Mouse (Mus musculus) liver, postnatal 0 days (tissue): Measurements from ENCODE around the gene Cpb2. TPM values are rescaled to one million over a fixed set of nuclear protein-coding genes. Genes with fewer than 3 reads are reported as not detected.

Experiments
- ATAC-seq: fragments of 200-750 bp; cut with Nextera tagmentation; 2 replicates; pipeline ENCODE4 v1.8.0; 2017; ENCODE audit warnings: mild to moderate bottlenecking, moderate library complexity
- DNase-seq: peaks from one replicate; pipeline ENCODE4 v3.0.0-alpha.2; 2016
- H3K27ac ChIP-seq: fragments of 300-500 bp; sonication (generic); 2 replicates; pipeline ENCODE4 v1.5.1; 2014; ENCODE audit warnings: antibody characterized with exemption, moderate library complexity, mild to moderate bottlenecking, low read depth
- H3K27me3 ChIP-seq: fragments of 300-500 bp; sonication (generic); 2 replicates; pipeline ENCODE4 v1.6.1; 2014; ENCODE audit warnings: low read length, control low read depth, mixed read lengths; ENCODE audit not compliant: insufficient read depth
- H3K36me3 ChIP-seq: fragments of 300-500 bp; sonication (generic); replicated peaks from 2 replicates; pipeline ENCODE4 v1.6.1; 2014; ENCODE audit warnings: mild to moderate bottlenecking, control low read depth, low read length, moderate library complexity, mixed read lengths; ENCODE audit not compliant: insufficient read depth
- H3K4me1 ChIP-seq: fragments of 300-500 bp; sonication (generic); 2 replicates; pipeline ENCODE4 v1.6.1; 2014; ENCODE audit warnings: antibody characterized with exemption, mild to moderate bottlenecking, control low read depth; ENCODE audit not compliant: insufficient read depth
- H3K4me2 ChIP-seq: fragments of 300-500 bp; sonication (generic); 2 replicates; pipeline ENCODE4 v1.6.1; 2014; ENCODE audit warnings: low read depth, mild to moderate bottlenecking, low read length, moderate library complexity, mixed read lengths
- H3K4me3 ChIP-seq: fragments of 300-500 bp; sonication (generic); 2 replicates; pipeline ENCODE4 v1.5.1; 2014; ENCODE audit warnings: low read depth, low read length
- H3K9ac ChIP-seq: fragments of 300-500 bp; sonication (generic); replicated peaks from 2 replicates; pipeline ENCODE4 v1.6.1; 2014; ENCODE audit warnings: mild to moderate bottlenecking, moderate library complexity
- H3K9me3 ChIP-seq: fragments of 300-500 bp; sonication (generic); 2 replicates; pipeline ENCODE4 v1.6.1; 2016; ENCODE audit warnings: mild to moderate bottlenecking, control low read depth, low read length, mixed read lengths
- CTCF ChIP-seq: sonication (generic); IDR thresholded peaks from 2 replicates; pipeline ENCODE4 v1.5.1; 2016; ENCODE audit warnings: antibody characterized with exemption, low read depth
- EP300 ChIP-seq: IDR thresholded peaks from 2 replicates; pipeline ENCODE4 v1.6.1; 2016; ENCODE audit warnings: antibody characterized with exemption, low read depth, mild to moderate bottlenecking
- WGBS: fragments of 180-500 bp; shearing (Covaris S2); extraction: QIAGEN DNeasy Blood & Tissue Kit; methylation state at CpG from one replicate; pipeline ENCODE4 v1.1.7; 2014; ENCODE audit not compliant: insufficient replicate concordance; 5-methylcytosine and 5-hydroxymethylcytosine counted together
- polyA plus RNA-seq: library from polyadenylated mRNA; unstranded; fragments of >200 nt; fragmentation: Nextera tagmentation; extraction: Ambion mirVana; gene quantifications from 2 replicates; pipeline ENCODE4 v1.2.1, GENCODE M21; 2015

Gene Cpb2
- polyA plus RNA-seq, 1 experiment from 2014 or later = 400 TPM

GRCm38 (mm10) chr14:75269531-75269930 lies 27.4 kb downstream of the Cpb2 start:
- ATAC-seq (no peak), DNase-seq (no peak)
- WGBS = 71% methylated on average over 5 of the region's 5 CpGs
- Histone ChIP-seq H3K4me2 (no peak overlapping the region), H3K9ac (no peak overlapping the region), H3K36me3 (peaks cover 13% of the 10 kb centered on the region; the same call in 1 of the 2 replicates), H3K9me3 (no peaks in the 10 kb centered on the region), H3K4me1 (no peaks in the 10 kb centered on the region), H3K27me3 (no peaks in the 10 kb centered on the region), H3K27ac (no peak overlapping the region), H3K4me3 (no peak overlapping the region)
- TF ChIP-seq CTCF (no peak), EP300 (no peak)

DNA sequence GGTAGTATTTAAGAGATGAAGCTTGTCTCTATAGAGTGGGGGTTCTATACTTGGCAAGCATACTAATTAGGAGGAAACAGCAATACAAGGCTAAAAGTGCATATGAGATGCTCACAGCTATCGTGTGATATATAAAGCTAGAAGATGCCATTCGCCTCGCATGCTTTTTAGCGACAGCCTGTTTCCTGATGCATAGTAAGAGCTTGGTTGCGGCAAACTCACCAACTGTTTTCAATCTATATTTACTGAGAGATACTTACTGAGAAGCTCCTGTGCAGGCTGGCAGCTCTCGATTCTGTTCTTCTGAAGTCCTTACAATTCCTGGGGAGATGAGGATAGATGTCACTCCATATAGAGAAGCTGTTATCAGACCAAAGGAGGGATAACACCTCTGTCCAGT lies 37.6 kb downstream of the Cpb2 start:
- no peaks in the 10 kb centered on the region for H3K9me3 ChIP-seq
- no peak for TF ChIP-seq EP300
- TF ChIP-seq CTCF = no peak
- no peaks in the 10 kb centered on the region; the same call in 1 of the 2 replicates for H3K36me3 ChIP-seq
- peaks cover 6% of the 10 kb centered on the region for H3K4me1 ChIP-seq
- no peak overlapping the region for H3K4me3 ChIP-seq
- H3K9ac ChIP-seq = no peak overlapping the region
- ATAC-seq (no peak), DNase-seq (no peak)
- H3K4me2 ChIP-seq = no peak overlapping the region
- no peak overlapping the region for H3K27ac ChIP-seq
- WGBS = 84% methylated on average over 6 of the region's 6 CpGs
- H3K27me3 ChIP-seq = no peaks in the 10 kb centered on the region

DNA sequence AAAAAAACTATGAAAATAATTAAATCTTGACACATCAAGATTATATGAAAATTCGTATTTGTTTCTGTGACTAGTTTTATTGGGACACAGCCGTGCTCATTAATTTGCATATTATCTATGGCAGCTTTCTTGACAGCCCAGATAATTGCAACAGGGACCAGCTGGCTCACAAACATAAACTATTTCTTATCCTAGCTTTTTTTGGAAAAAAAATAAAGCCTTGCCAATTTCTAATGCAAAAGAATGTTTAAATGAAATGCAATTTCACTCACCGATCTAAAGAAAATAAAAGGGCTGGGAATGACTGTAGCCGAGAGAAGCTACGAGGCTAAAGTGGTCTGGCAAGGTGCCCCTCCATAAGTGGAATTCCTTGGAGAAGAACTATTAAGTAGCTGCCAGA lies 38.3 kb downstream of the Cpb2 start:
- no peak for TF ChIP-seq EP300
- TF ChIP-seq CTCF = no peak
- Histone ChIP-seq H3K4me2 (no peak overlapping the region), H3K27ac (no peak overlapping the region), H3K9me3 (no peaks in the 10 kb centered on the region), H3K27me3 (no peaks in the 10 kb centered on the region), H3K4me1 (peaks cover 12% of the 10 kb centered on the region), H3K9ac (no peak overlapping the region), H3K36me3 (no peaks in the 10 kb centered on the region; the same call in 1 of the 2 replicates), H3K4me3 (no peak overlapping the region)
- DNase-seq (no peak), ATAC-seq (no peak)
- 78% methylated on average over 5 of the region's 5 CpGs for WGBS

- WGBS = 6% methylated on average over 19 of the region's 19 CpGs
- Histone ChIP-seq H3K4me3 (peak overlapping the region; percentile 86), H3K9ac (peak overlapping the region; percentile 85), H3K36me3 (no peaks in the 10 kb centered on the region), H3K27ac (peak overlapping the region; percentile 87), H3K9me3 (no peaks in the 10 kb centered on the region), H3K4me2 (peak overlapping the region; percentile 74), H3K27me3 (no peaks in the 10 kb centered on the region), H3K4me1 (peaks cover 13% of the 10 kb centered on the region)
- TF ChIP-seq CTCF = no peak; the same call in 1 of the 2 replicates
- no peak for TF ChIP-seq EP300
- DNase-seq (peak; percentile 19), ATAC-seq (peak; percentile 12)
Measured at GRCm38 (mm10) chr14:75283609-75284192, 41.6 kb downstream of the Cpb2 start.

DNA sequence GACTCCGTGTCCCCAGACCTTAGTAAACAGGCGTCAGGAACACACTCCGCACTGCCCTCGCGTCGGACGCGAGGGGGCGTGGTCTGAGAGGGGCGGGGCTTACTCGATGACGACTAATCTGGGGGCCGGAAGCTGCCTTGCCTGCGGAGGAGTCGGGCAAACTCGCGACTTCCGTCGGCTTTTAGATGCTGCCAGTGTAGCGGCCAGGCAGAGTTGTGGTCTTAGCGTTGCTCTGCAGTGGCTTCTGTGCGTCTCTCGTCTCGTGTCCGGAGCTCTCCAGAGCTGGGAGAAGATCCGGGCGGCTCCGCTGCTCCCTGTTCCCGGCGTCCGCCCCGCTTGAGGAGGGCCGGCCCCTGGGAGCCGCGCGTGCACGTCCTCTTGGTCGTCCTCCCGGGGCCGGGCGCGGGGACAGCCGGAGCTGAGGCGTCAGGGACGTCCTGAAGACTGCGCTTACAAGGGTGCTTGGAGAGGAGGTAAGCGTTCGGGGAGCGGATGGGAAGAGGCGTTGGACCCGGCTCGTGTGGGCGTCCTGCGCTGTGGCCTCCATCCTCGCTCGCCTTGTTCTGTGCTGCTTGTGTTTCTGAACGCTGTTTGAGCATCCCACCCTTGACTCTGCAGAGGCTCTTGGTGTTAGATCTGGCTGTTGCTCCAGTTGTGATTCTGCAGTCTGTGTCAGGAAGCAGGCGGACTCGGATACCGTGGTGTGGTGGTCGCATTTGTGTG lies 42.3 kb downstream of the Cpb2 start, which contains the start of gene Zc3h13:
TSS of gene Zc3h13 (plus strand) at position 181 of the 723 bp plus-strand sequence.
- H3K4me3 ChIP-seq = peak within 1 kb of the TSS; percentile 86
- peak within 1 kb of the TSS; percentile 74 for H3K4me2 ChIP-seq
- H3K9me3 ChIP-seq = no peaks in the 10 kb centered on the region
- peak; percentile 32; the same call in 1 of the 2 replicates for TF ChIP-seq CTCF
- peak; percentile 59; the same call in 1 of the 2 replicates for TF ChIP-seq EP300
- H3K27ac ChIP-seq = peak within 1 kb of the TSS; percentile 87
- H3K36me3 ChIP-seq = no peaks in the 10 kb centered on the region
- H3K9ac ChIP-seq = peak within 1 kb of the TSS; percentile 85
- H3K4me1 ChIP-seq = peaks cover 13% of the 10 kb centered on the region
- ATAC-seq = peak; percentile 99
- H3K27me3 ChIP-seq = no peaks in the 10 kb centered on the region
- WGBS = under 1% methylated on average over 61 of the region's 61 CpGs
- DNase-seq = peak; percentile 98

DNA sequence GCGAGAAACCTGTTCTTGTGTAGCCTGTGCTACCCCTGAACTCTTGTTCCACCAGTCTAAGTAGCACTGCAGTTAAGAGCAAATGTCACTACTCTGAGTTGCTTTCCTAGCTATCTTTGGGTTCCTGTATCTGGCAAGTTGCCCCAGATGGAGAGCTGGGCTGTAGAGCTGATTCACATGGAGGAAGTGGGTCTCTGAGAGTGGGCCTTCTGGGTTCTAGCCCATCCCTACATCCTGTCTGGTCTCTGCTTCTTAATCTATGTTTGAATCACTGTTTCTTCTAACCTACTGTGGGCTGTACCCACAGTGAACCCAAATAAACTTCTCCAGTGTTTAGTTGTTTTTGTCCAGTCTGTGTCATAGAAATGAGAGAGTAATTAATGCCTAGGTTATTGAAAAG lies 59.0 kb downstream of the Cpb2 start:
- H3K4me3 ChIP-seq = no peak overlapping the region
- no peak overlapping the region for H3K27ac ChIP-seq
- no peak overlapping the region for H3K4me2 ChIP-seq
- H3K4me1 ChIP-seq = no peaks in the 10 kb centered on the region
- DNase-seq (no peak), ATAC-seq (no peak)
- no peaks in the 10 kb centered on the region for H3K9me3 ChIP-seq
- WGBS = 80% methylated on average over 1 of the region's 1 CpGs
- H3K27me3 ChIP-seq = no peaks in the 10 kb centered on the region
- TF ChIP-seq EP300 = no peak
- TF ChIP-seq CTCF = no peak
- no peaks in the 10 kb centered on the region for H3K36me3 ChIP-seq
- no peak overlapping the region for H3K9ac ChIP-seq
